Comparison of ENCODE assay signal across 28 mouse cellular contexts in genomic region chr7:81209979-81210685, GRCm38 (mm10). TPM values are rescaled to one million over a fixed set of nuclear protein-coding genes. Genes with fewer than 3 reads are reported as not detected.
DNase-seq lines count a peak whose midpoint lies in the region; ATAC-seq lines count a peak whose summit lies in the region.
"Had no signal": no experiment of that assay in that cellular context is flagged by ENCODE, and none has a peak within 500 bp of the region (broad histone marks: within the 10 kb centered on the region; RNA-seq: fewer than 3 reads in every experiment).

No protein-coding gene starts in this region.

- peaks cover 14% of the 10 kb centered on the region for H3K4me1 ChIP-seq in hindbrain, embryonic 12.5 days

- no peaks in the 10 kb centered on the region for H3K36me3 ChIP-seq in hindbrain, embryonic 12.5 days
- H3K36me3 ChIP-seq: embryonic facial prominence, embryonic 12.5 days; heart, embryonic 12.5 days; heart, embryonic 15.5 days; hindbrain, embryonic 15.5 days had no signal

- ATAC-seq in hindbrain, embryonic 12.5 days (ENCODE audit: low FRiP score) = no peak
- ATAC-seq: forebrain, embryonic 14.5 days; forebrain, postnatal 0 days; intestine, postnatal 0 days had no signal

- H3K27ac ChIP-seq in hindbrain, embryonic 12.5 days = no peak overlapping the region
- H3K27ac ChIP-seq: embryonic facial prominence, embryonic 12.5 days; heart, embryonic 15.5 days; hindbrain, embryonic 15.5 days had no signal

- no peaks in the 10 kb centered on the region for H3K9me3 ChIP-seq in hindbrain, embryonic 12.5 days (replicated peaks)
- H3K9me3 ChIP-seq: embryonic facial prominence, embryonic 12.5 days; heart, embryonic 12.5 days; heart, embryonic 15.5 days; hindbrain, embryonic 15.5 days had no signal

- H3K27me3 ChIP-seq in hindbrain, embryonic 12.5 days = peaks cover 52% of the 10 kb centered on the region

- WGBS in hindbrain, embryonic 12.5 days = 51% methylated on average over 12 of the region's 12 CpGs

- no peak overlapping the region for H3K9ac ChIP-seq in hindbrain, embryonic 12.5 days
- H3K9ac ChIP-seq: embryonic facial prominence, embryonic 12.5 days; forebrain, postnatal 0 days; heart, embryonic 12.5 days; heart, embryonic 15.5 days; hindbrain, embryonic 15.5 days had no signal

- peak; percentile 29 to 56 for DNase-seq in adrenal gland, adult (ENCODE audit: inconsistent age in 2 of 2, low spot score in 1 of 2)
- no peak for DNase-seq in adrenal gland, postnatal 10 days
- peak; percentile 69 for DNase-seq in retina, adult 2 months (ENCODE audit: low read depth, low spot score)
- no peak for DNase-seq in retina, embryonic 14.5 days (ENCODE audit: low spot score)
- peak; percentile 54 for DNase-seq in ZHBTc4 (ENCODE audit: low read depth, low spot score)
- no peak for DNase-seq in ovary, postnatal 14 days (ENCODE audit: low spot score)
- no peak for DNase-seq in layer of hippocampus, adult 9-10 months (ENCODE audit: low spot score)
- DNase-seq: adrenal gland, adult 8-10 months; adrenal gland, postnatal 36 days; cerebellum, adult 11 months; cerebellum, adult 2 months; cerebellum, adult 9-11 months; cerebellum, postnatal 25 days; embryo, embryonic 11 days; forebrain, postnatal 0 days; gastrocnemius, postnatal 25 days; heart, adult 18-20 months; heart, postnatal 10 days; heart, postnatal 4 days; kidney, adult 2 months had no signal

- no peak overlapping the region for H3K4me2 ChIP-seq in hindbrain, embryonic 12.5 days (replicated peaks)
- H3K4me2 ChIP-seq: embryonic facial prominence, embryonic 12.5 days; heart, embryonic 12.5 days; heart, embryonic 15.5 days; hindbrain, embryonic 15.5 days had no signal

- no peak overlapping the region for H3K4me3 ChIP-seq in hindbrain, embryonic 12.5 days
- H3K4me3 ChIP-seq: embryonic facial prominence, embryonic 12.5 days; erythroblast, embryonic 14.5 days; heart, embryonic 12.5 days; heart, embryonic 15.5 days; hindbrain, embryonic 15.5 days had no signal

RNA-seq across cellular contexts. Expression of gene Pde8a, which starts 3.3 kb away (rescaled TPM):
- total RNA-seq in adrenal gland, postnatal 10 days (2021) = 10 to 100 TPM; 29.9 to 31.0 TPM
- polyA plus RNA-seq in hindbrain, embryonic 12.5 days (2016; fragmentation: Nextera tagmentation; extraction: Ambion mirVana) = 4.1 and 4.2 TPM in 2 replicates
- polyA plus RNA-seq: erythroblast, embryonic 14.5 days had no signal

Comparison
In these comparisons a context has a peak if more than half of its experiments do, and no peak if none do; other contexts are left out.
1. DNase-seq: peak in adrenal gland, adult (2 of 2), retina, adult 2 months (single experiment) and ZHBTc4 (single experiment); none in adrenal gland, postnatal 10 days (single experiment), retina, embryonic 14.5 days (single experiment), ovary, postnatal 14 days (single experiment) and layer of hippocampus, adult 9-10 months (single experiment).